Mouse (Mus musculus) intestine, postnatal 0 days (tissue): ENCODE data around the gene Jak3. TPM values are rescaled to one million over a fixed set of nuclear protein-coding genes. Genes with fewer than 3 reads are reported as not detected.

Source experiments
- ATAC-seq: fragments of 200-750 bp; cut with Nextera tagmentation; 2 replicates; pipeline ENCODE4 v1.8.0; 2017; ENCODE audit warnings: mild to moderate bottlenecking, moderate TSS enrichment, moderate library complexity
- H3K27ac ChIP-seq: fragments of 300-500 bp; sonication (generic); 2 replicates; pipeline ENCODE4 v1.5.1; 2014; ENCODE audit warnings: mild to moderate bottlenecking, low read depth, low read length, moderate library complexity
- H3K27me3 ChIP-seq: fragments of 300-500 bp; sonication (generic); replicated peaks from 2 replicates; pipeline ENCODE4 v1.6.1; 2014; ENCODE audit warnings: low read length, mixed read lengths; ENCODE audit not compliant: control insufficient read depth, insufficient read depth
- H3K36me3 ChIP-seq: fragments of 300-500 bp; sonication (generic); 2 replicates; pipeline ENCODE4 v1.6.1; 2014; ENCODE audit warnings: mild to moderate bottlenecking, moderate library complexity; ENCODE audit not compliant: control insufficient read depth, insufficient read depth
- H3K4me1 ChIP-seq: fragments of 300-500 bp; sonication (generic); replicated peaks from 2 replicates; pipeline ENCODE4 v1.6.1; 2014; ENCODE audit warnings: antibody characterized with exemption, low read length, mixed read lengths; ENCODE audit not compliant: control insufficient read depth, insufficient read depth
- H3K4me2 ChIP-seq: fragments of 300-500 bp; sonication (generic); replicated peaks from 2 replicates; pipeline ENCODE4 v1.6.1; 2014; ENCODE audit warnings: low read depth, mild to moderate bottlenecking, moderate library complexity
- H3K4me3 ChIP-seq: fragments of 300-500 bp; sonication (generic); 2 replicates; pipeline ENCODE4 v1.5.1; 2014; ENCODE audit warnings: low read depth, low read length
- H3K9ac ChIP-seq: fragments of 300-500 bp; sonication (generic); 2 replicates; pipeline ENCODE4 v1.6.1; 2014; ENCODE audit warnings: mild to moderate bottlenecking, low read depth, low read length
- H3K9me3 ChIP-seq: fragments of 300-500 bp; sonication (generic); 2 replicates; pipeline ENCODE4 v1.6.1; 2016; ENCODE audit warnings: mixed run types; ENCODE audit not compliant: control insufficient read depth
- CTCF ChIP-seq: sonication (generic); IDR thresholded peaks from 2 replicates; pipeline ENCODE4 v1.5.1; 2016; ENCODE audit warnings: low read depth, mild to moderate bottlenecking, control low read depth, antibody characterized with exemption, moderate library complexity
- WGBS: fragments of 180-500 bp; shearing (Covaris S2); extraction: QIAGEN DNeasy Blood & Tissue Kit; methylation state at CpG from one replicate; pipeline ENCODE4 v1.1.7; 2014; 5-methylcytosine and 5-hydroxymethylcytosine counted together
- polyA plus RNA-seq: library from polyadenylated mRNA; unstranded; fragments of >200 nt; fragmentation: Nextera tagmentation; extraction: Ambion mirVana; gene quantifications from 2 replicates; pipeline ENCODE4 v1.2.1, GENCODE M21; 2015

Gene Jak3
- polyA plus RNA-seq, 1 experiment from 2014 or later = 5.7 TPM

DNA sequence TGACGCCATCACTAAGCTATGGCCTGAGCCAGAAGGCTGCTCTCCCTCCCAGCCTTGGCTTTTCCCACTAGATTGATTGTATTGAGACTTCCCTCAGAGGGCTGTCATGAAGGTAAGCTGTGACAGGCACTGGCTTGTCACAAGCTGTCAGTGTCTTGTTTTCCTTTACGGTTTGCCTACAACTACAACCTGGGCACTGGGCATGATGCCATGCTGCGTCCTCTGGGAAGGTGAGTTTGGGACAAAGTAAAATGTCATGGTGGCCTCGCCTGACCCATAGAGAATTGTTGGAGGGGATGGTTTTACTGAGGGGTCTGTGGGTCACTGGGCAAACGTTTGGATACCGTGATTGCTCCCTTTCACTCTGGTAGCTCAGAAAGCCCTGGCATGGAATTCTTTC is 37.8 kb upstream of the Jak3 start:
- H3K27me3 ChIP-seq = peaks cover 6% of the 10 kb centered on the region
- no peak for TF ChIP-seq CTCF
- no peaks in the 10 kb centered on the region for H3K9me3 ChIP-seq
- no peaks in the 10 kb centered on the region for H3K36me3 ChIP-seq
- WGBS = 73% methylated on average over 6 of the region's 6 CpGs
- H3K27ac ChIP-seq = no peak overlapping the region
- 0 out of 2 replicates have a peak, but pooled peaks cover 2% of the 10 kb centered on the region for H3K4me1 ChIP-seq
- no peak overlapping the region for H3K4me2 ChIP-seq
- no peak overlapping the region for H3K4me3 ChIP-seq
- H3K9ac ChIP-seq = no peak overlapping the region
- no peak for ATAC-seq

GRCm38 (mm10) chr8:71639318-71639717 is 36.8 kb upstream of the Jak3 start:
- no peak overlapping the region for H3K4me2 ChIP-seq
- no peak for ATAC-seq

DNA sequence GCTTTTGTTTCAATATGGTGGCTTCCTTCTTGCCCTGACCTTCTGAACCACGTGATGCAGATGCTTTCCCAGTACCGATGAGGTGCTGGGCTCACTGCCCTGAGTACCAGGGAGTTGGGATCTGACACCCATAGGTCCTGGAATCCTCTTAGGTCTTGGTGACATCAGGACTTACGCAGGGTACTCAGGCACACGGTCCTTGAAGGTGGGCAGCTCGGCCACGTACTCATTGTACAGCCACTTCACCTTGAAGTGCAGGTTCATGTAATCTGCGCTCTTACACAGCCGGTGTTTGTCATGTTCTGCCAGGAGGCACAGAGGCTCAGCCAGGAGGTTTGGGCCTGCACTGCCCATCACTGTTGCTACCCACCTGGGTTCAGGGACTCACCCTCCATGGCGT is 30.6 kb upstream of the Jak3 start:
- ATAC-seq = no peak
- no peaks in the 10 kb centered on the region for H3K36me3 ChIP-seq
- H3K4me3 ChIP-seq = no peak overlapping the region
- no peak for TF ChIP-seq CTCF
- no peaks in the 10 kb centered on the region for H3K9me3 ChIP-seq
- H3K4me1 ChIP-seq = no peaks in the 10 kb centered on the region
- 83% methylated on average over 9 of the region's 9 CpGs for WGBS
- H3K27ac ChIP-seq = no peak overlapping the region
- H3K4me2 ChIP-seq = no peak overlapping the region
- no peaks in the 10 kb centered on the region for H3K27me3 ChIP-seq
- no peak overlapping the region for H3K9ac ChIP-seq

More at GRCm38 (mm10) chr8:71639318-71639717, 36.8 kb upstream of the Jak3 start:
- H3K9ac ChIP-seq = no peak overlapping the region
- no peak overlapping the region for H3K4me3 ChIP-seq
- 84% methylated on average over 4 of the region's 4 CpGs for WGBS
- no peaks in the 10 kb centered on the region for H3K36me3 ChIP-seq
- H3K27ac ChIP-seq = no peak overlapping the region
- no peaks in the 10 kb centered on the region for H3K9me3 ChIP-seq
- no peaks in the 10 kb centered on the region; the same call in 1 of the 2 replicates for H3K27me3 ChIP-seq
- TF ChIP-seq CTCF = no peak
- H3K4me1 ChIP-seq = no peaks in the 10 kb centered on the region

DNA sequence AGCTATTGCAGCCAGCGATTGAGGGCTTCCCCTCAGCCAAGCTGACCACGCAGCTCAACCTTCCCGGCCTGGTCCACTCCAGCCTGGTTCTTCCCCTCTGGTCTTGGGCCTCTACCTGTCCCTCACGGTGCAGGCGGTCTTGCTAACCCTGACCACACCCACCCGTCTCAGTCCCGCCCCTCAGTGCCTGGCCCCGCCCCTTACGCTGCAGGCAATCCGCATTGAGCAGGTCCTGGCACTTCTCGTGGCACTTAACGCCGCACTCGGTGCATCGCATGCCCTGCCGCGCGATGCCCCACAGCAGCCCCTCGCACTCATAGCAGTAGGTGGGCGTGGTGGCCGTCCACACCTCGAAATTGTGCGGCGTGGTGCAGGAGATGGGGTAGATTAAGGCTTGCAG is 21.5 kb upstream of the Jak3 start:
- WGBS = 1% methylated on average over 24 of the region's 24 CpGs
- no peak overlapping the region for H3K27ac ChIP-seq
- H3K36me3 ChIP-seq = no peaks in the 10 kb centered on the region
- no peak overlapping the region for H3K9ac ChIP-seq
- H3K27me3 ChIP-seq = peaks cover 40% of the 10 kb centered on the region
- peak overlapping the region; percentile 35 for H3K4me2 ChIP-seq
- ATAC-seq = peak; percentile 59
- no peaks in the 10 kb centered on the region for H3K9me3 ChIP-seq
- TF ChIP-seq CTCF = no peak
- H3K4me1 ChIP-seq = no peaks in the 10 kb centered on the region
- H3K4me3 ChIP-seq = peak overlapping the region; percentile 7; the same call in 1 of the 2 replicates

DNA sequence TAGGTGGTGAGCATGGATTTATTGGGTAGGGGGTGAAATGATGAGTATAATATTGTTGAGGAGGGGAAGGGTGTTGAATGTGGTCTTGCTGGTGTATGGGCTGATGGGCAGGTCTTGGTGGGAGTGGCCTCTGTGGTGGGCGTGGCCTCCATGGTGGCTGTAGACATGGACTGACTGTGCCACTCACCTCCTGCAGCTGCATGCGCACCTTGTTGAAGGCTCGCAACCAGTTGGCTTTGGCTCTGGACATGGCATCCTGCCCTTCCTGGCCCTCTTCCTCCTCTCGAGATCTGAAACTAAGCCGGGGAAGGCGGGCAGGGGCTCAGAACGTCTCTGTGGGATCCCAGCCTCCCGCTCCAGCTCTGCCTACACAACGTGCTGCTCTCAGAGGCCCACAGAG is 18.3 kb upstream of the Jak3 start:
- no peak for TF ChIP-seq CTCF
- H3K4me2 ChIP-seq = 0 out of 2 replicates have a peak overlapping the region, but pooled peaks have one; percentile 17
- ATAC-seq = no peak
- H3K4me3 ChIP-seq = no peak overlapping the region
- WGBS = 32% methylated on average over 9 of the region's 9 CpGs
- H3K9ac ChIP-seq = no peak overlapping the region
- H3K27ac ChIP-seq = no peak overlapping the region
- peaks cover 46% of the 10 kb centered on the region for H3K27me3 ChIP-seq
- no peaks in the 10 kb centered on the region for H3K36me3 ChIP-seq
- no peaks in the 10 kb centered on the region for H3K9me3 ChIP-seq
- H3K4me1 ChIP-seq = no peaks in the 10 kb centered on the region

GRCm38 (mm10) chr8:71658515-71659049 is 17.5 kb upstream of the Jak3 start:
- 0 out of 2 replicates have a peak, but pooled peaks have one; percentile 25 for ATAC-seq
- H3K9me3 ChIP-seq = no peaks in the 10 kb centered on the region
- no peak overlapping the region for H3K4me3 ChIP-seq
- H3K27ac ChIP-seq = no peak overlapping the region
- 22% methylated on average over 17 of the region's 17 CpGs for WGBS
- peaks cover 46% of the 10 kb centered on the region for H3K27me3 ChIP-seq
- no peaks in the 10 kb centered on the region for H3K36me3 ChIP-seq
- no peak for TF ChIP-seq CTCF
- peak overlapping the region; percentile 17; the same call in 1 of the 2 replicates for H3K4me2 ChIP-seq
- no peaks in the 10 kb centered on the region for H3K4me1 ChIP-seq
- no peak overlapping the region for H3K9ac ChIP-seq
